Mouse (Mus musculus) CH12.LX (cell line): ENCODE measurements around the gene Mycbp.

Experiments used
- CTCF ChIP-seq, 2 experiments: IDR thresholded peaks in 1 of 2; conservative IDR thresholded peaks in 1 of 2; 2 replicates each; pipeline ENCODE4 v1.5.1; 2011 to 2012; ENCODE audit warnings: low read depth in 2 of 2, low read length in 2 of 2, improper control_type of control experiment in 1 of 2, inconsistent platforms in 1 of 2, mild to moderate bottlenecking in 1 of 2, moderate library complexity in 1 of 2
- MAFK ChIP-seq: IDR thresholded peaks from 2 replicates; pipeline ENCODE4 v1.6.1; 2011; ENCODE audit warnings: low read length, improper control_type of control experiment; ENCODE audit not compliant: insufficient replicate concordance
- PAX5 ChIP-seq: IDR thresholded peaks from 2 replicates; pipeline ENCODE4 v1.6.1; 2012; ENCODE audit warnings: low read length, inconsistent platforms, mixed read lengths
- POLR2A ChIP-seq: IDR thresholded peaks from 2 replicates; pipeline ENCODE4 v1.6.1; 2011; ENCODE audit warnings: low read depth, mild to moderate bottlenecking, improper control_type of control experiment, low read length
- RAD21 ChIP-seq: IDR thresholded peaks from 2 replicates; pipeline ENCODE4 v1.6.1; 2011; ENCODE audit warnings: low read depth, mild to moderate bottlenecking, low read length, improper control_type of control experiment, moderate library complexity
- USF2 ChIP-seq: conservative IDR thresholded peaks from 2 replicates; pipeline ENCODE4 v1.6.1; 2011; ENCODE audit warnings: low read depth, low read length, improper control_type of control experiment
- ZC3H11A ChIP-seq: IDR thresholded peaks from 2 replicates; pipeline ENCODE4 v1.6.1; 2012; ENCODE audit warnings: low read depth, mild to moderate bottlenecking, inconsistent platforms, low read length, improper control_type of control experiment

- TF ChIP-seq RAD21: no peak
- no peak for TF ChIP-seq USF2
- TF ChIP-seq CTCF (conservative IDR thresholded peaks at IDR 0.05 in 1 of 2, IDR thresholded peaks at IDR 0.05 in 1 of 2; ENCODE audit: low read depth in 2 of 2, low read length in 2 of 2): no peak
- TF ChIP-seq POLR2A: no peak
- TF ChIP-seq MAFK: no peak
- no peak for TF ChIP-seq PAX5
- TF ChIP-seq ZC3H11A: no peak
Observed at GRCm38 (mm10) chr4:123949649-123950048, 45.0 kb downstream of the Mycbp start.
